Mouse (Mus musculus) ES-Bruce4 (cell line): ENCODE measurements around the gene Ramp1. TPM values are rescaled to one million over a fixed set of nuclear protein-coding genes. Genes with fewer than 3 reads are reported as not detected.

Experiments
- H3K27ac ChIP-seq: 2 replicates; pipeline ENCODE4 v1.5.1; 2012; ENCODE audit warnings: low read length, inconsistent platforms; ENCODE audit not compliant: insufficient read depth
- H3K27me3 ChIP-seq: 2 replicates; pipeline ENCODE4 v1.6.1; 2012; ENCODE audit warnings: mild to moderate bottlenecking, low read length, inconsistent platforms; ENCODE audit not compliant: control insufficient read depth, poor library complexity, insufficient read depth, severe bottlenecking
- H3K36me3 ChIP-seq: 2 replicates; pipeline ENCODE4 v1.6.1; 2012; ENCODE audit warnings: inconsistent platforms, mild to moderate bottlenecking, low read length, moderate library complexity; ENCODE audit not compliant: control insufficient read depth, poor library complexity, insufficient read depth, severe bottlenecking
- H3K4me1 ChIP-seq: one replicate; pipeline ENCODE4 v1.8.1; 2011; ENCODE audit warnings: low read length; ENCODE audit not compliant: control insufficient read depth, insufficient read depth
- H3K4me3 ChIP-seq: 2 replicates; pipeline ENCODE4 v1.5.1; 2011; ENCODE audit warnings: low read depth, mild to moderate bottlenecking, low read length
- H3K9ac ChIP-seq: 2 replicates; pipeline ENCODE4 v1.6.1; 2012; ENCODE audit warnings: low read depth, mild to moderate bottlenecking, inconsistent platforms; ENCODE audit not compliant: poor library complexity, severe bottlenecking
- H3K9me3 ChIP-seq: replicated peaks from 2 replicates; pipeline ENCODE4 v1.6.1; 2012; ENCODE audit warnings: mild to moderate bottlenecking, low read length, inconsistent platforms; ENCODE audit not compliant: control insufficient read depth, poor library complexity, insufficient read depth, severe bottlenecking
- CTCF ChIP-seq: IDR thresholded peaks from one replicate; pipeline ENCODE4 v1.8.1; 2011; ENCODE audit warnings: low read depth, low read length
- EP300 ChIP-seq: IDR thresholded peaks from 2 replicates; pipeline ENCODE4 v1.6.1; 2011; ENCODE audit warnings: low read depth, low read length; ENCODE audit not compliant: insufficient read depth
- POLR2A ChIP-seq: IDR thresholded peaks from one replicate; pipeline ENCODE4 v1.8.1; 2011; ENCODE audit warnings: low read length; ENCODE audit not compliant: insufficient read depth
- polyA plus RNA-seq: library from polyadenylated mRNA; stranded (reverse); fragments of >200 nt; gene quantifications from 2 replicates; pipeline ENCODE4 v1.2.4, GENCODE M21; 2011; ENCODE audit warnings: low read depth; ENCODE audit not compliant: missing spikeins, insufficient read depth, insufficient read length

The Ramp1 gene
- polyA plus RNA-seq, 1 experiment, result 0.69 TPM

- no peak overlapping the region for H3K4me3 ChIP-seq
- H3K9me3 ChIP-seq, result no peaks in the 10 kb centered on the region
- TF ChIP-seq EP300 (no peak), POLR2A (no peak), CTCF (no peak)
- H3K4me1 ChIP-seq, result no peaks in the 10 kb centered on the region
- no peaks in the 10 kb centered on the region; the same call in 1 of the 2 replicates for H3K27me3 ChIP-seq
- H3K27ac ChIP-seq, result no peak overlapping the region
- no peak overlapping the region for H3K9ac ChIP-seq
- no peaks in the 10 kb centered on the region for H3K36me3 ChIP-seq
Observed at GRCm38 (mm10) chr1:91237676-91238075, 58.1 kb downstream of the Ramp1 start.

GRCm38 (mm10) chr1:91239112-91239511 is 59.5 kb downstream of the Ramp1 start:
- H3K4me1 ChIP-seq, result no peaks in the 10 kb centered on the region
- no peak overlapping the region for H3K4me3 ChIP-seq
- H3K9ac ChIP-seq, result no peak overlapping the region
- TF ChIP-seq POLR2A (no peak), CTCF (peak; percentile 61)
- no peaks in the 10 kb centered on the region; the same call in 1 of the 2 replicates for H3K27me3 ChIP-seq
- H3K36me3 ChIP-seq, result no peaks in the 10 kb centered on the region
- H3K27ac ChIP-seq, result no peak overlapping the region
- H3K9me3 ChIP-seq, result no peaks in the 10 kb centered on the region

- Histone ChIP-seq H3K27ac (no peak overlapping the region), H3K4me3 (no peak overlapping the region), H3K9me3 (no peaks in the 10 kb centered on the region), H3K4me1 (no peaks in the 10 kb centered on the region), H3K9ac (no peak overlapping the region), H3K27me3 (no peaks in the 10 kb centered on the region; the same call in 1 of the 2 replicates), H3K36me3 (no peaks in the 10 kb centered on the region)
- no peak for TF ChIP-seq CTCF
- no peak for TF ChIP-seq POLR2A
Observed at GRCm38 (mm10) chr1:91239800-91240199, 60.2 kb downstream of the Ramp1 start.

GRCm38 (mm10) chr1:91240685-91241084 is 61.1 kb downstream of the Ramp1 start:
- H3K27me3 ChIP-seq, result no peaks in the 10 kb centered on the region; the same call in 1 of the 2 replicates
- no peaks in the 10 kb centered on the region for H3K9me3 ChIP-seq
- TF ChIP-seq POLR2A, result no peak
- H3K4me3 ChIP-seq, result no peak overlapping the region
- no peaks in the 10 kb centered on the region for H3K4me1 ChIP-seq
- no peak overlapping the region for H3K9ac ChIP-seq
- H3K27ac ChIP-seq, result no peak overlapping the region
- no peaks in the 10 kb centered on the region for H3K36me3 ChIP-seq

GRCm38 (mm10) chr1:91241249-91241648 is 61.6 kb downstream of the Ramp1 start:
- no peaks in the 10 kb centered on the region for H3K4me1 ChIP-seq
- no peak overlapping the region for H3K9ac ChIP-seq
- H3K27me3 ChIP-seq, result no peaks in the 10 kb centered on the region; the same call in 1 of the 2 replicates
- no peaks in the 10 kb centered on the region for H3K36me3 ChIP-seq
- no peak overlapping the region for H3K4me3 ChIP-seq
- TF ChIP-seq CTCF (no peak), POLR2A (no peak), EP300 (no peak)
- H3K27ac ChIP-seq, result no peak overlapping the region
- no peaks in the 10 kb centered on the region for H3K9me3 ChIP-seq

GRCm38 (mm10) chr1:91248242-91248641 is 68.6 kb downstream of the Ramp1 start:
- TF ChIP-seq EP300, result no peak
- TF ChIP-seq POLR2A, result no peak
- TF ChIP-seq CTCF, result no peak
- H3K27ac ChIP-seq, result no peak overlapping the region
- no peak overlapping the region for H3K4me3 ChIP-seq
- no peaks in the 10 kb centered on the region for H3K36me3 ChIP-seq
- H3K9ac ChIP-seq, result no peak overlapping the region
- H3K9me3 ChIP-seq, result no peaks in the 10 kb centered on the region
- no peaks in the 10 kb centered on the region for H3K27me3 ChIP-seq
- no peaks in the 10 kb centered on the region for H3K4me1 ChIP-seq
